ENCODE assay signal across 8 mouse cellular contexts in the genomic region with DNA sequence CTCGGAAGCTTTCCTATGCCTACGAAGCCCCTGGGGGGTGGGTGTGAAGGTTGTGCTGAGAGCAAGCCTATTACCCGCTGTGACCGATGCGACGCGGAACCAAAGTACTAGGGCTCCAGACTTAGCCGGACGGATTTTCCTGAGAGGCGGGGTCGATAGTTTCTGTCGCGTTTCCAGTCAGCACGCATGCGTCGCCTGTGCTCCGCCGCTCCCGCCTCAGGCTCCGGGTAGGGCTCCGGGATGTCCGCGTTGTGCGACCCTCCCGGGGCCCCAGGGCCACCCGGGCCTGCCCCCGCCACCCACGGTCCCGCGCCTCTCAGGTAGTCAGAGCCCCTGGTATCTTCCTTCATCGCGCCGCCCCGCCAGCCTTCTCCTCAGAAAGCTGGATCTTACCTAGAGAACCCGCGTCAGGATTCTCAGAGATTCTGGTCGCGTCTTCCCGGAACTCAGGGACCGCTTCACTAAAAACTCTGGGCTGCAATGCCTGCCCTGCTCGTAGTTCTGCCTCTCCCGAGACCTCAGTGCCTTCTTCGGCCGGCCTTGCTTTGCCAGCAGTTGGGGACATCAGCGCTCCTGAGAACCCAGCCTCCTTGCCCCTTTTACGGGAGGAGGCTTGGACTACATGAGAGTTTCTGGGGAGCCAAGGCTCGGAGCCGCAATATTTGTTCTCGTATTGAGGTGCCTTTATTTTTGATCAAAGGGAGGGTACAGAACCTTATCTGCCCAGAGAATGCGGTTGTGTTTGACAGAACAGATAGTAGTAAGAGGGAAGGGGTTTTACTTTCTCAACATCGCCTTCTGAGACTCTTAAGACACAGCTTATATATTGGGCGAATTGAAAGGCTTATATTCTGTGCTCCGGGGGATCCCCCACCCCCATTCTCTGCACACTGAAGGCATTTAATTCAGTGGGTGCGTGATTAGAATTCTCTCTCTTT. TPM values are rescaled to one million over a fixed set of nuclear protein-coding genes. Genes with fewer than 3 reads are reported as not detected.
DNase-seq lines count a peak whose midpoint lies in the region; ATAC-seq and TF ChIP-seq lines count a peak whose summit lies in the region.

A gene (plus strand): TSS at position 177 of the 938 bp plus-strand sequence.

- H3K27ac ChIP-seq in hindbrain, postnatal 0 days: peak within 1 kb of the TSS; percentile 84
- H3K27ac ChIP-seq in left cerebral cortex, adult 2 months: peak within 1 kb of the TSS; percentile 81

- no peak for TF ChIP-seq CTCF in hindbrain, postnatal 0 days (IDR thresholded peaks at IDR 0.05; ENCODE audit: low read depth)
- no peak for TF ChIP-seq CTCF in left cerebral cortex, adult 2 months (IDR thresholded peaks at IDR 0.05)

- peak within 1 kb of the TSS; percentile 97 for H3K4me2 ChIP-seq in hindbrain, postnatal 0 days (ENCODE audit: low read depth, low read length)

- intact Hi-C loops in left cerebral cortex, adult 2 months (cut with DNase I): no loop called here

- peak; percentile 53 for ATAC-seq in common myeloid progenitor, adult 5-6 weeks (replicated peaks; ENCODE audit: low read depth, poor library complexity, severe bottlenecking)
- peak; percentile 74 for ATAC-seq in hindbrain, postnatal 0 days
- peak; percentile 61 for ATAC-seq in megakaryocyte, adult 5-6 weeks (ENCODE audit: poor library complexity, severe bottlenecking)

- H3K4me3 ChIP-seq in hindbrain, postnatal 0 days (ENCODE audit: low read length): peak within 1 kb of the TSS; percentile 82
- H3K4me3 ChIP-seq in left cerebral cortex, adult 2 months: peak within 1 kb of the TSS; percentile 56

- H3K9ac ChIP-seq in hindbrain, postnatal 0 days (replicated peaks; ENCODE audit: low read length): peak within 1 kb of the TSS; percentile 89

- 3% methylated on average over 54 of the region's 54 CpGs for WGBS in hindbrain, postnatal 0 days

- 0 out of 2 replicates have a peak, but pooled peaks cover 6% of the 10 kb centered on the region for H3K36me3 ChIP-seq in hindbrain, postnatal 0 days (ENCODE audit: insufficient read depth, low read length)

- H3K4me1 ChIP-seq in hindbrain, postnatal 0 days (ENCODE audit: insufficient read depth, low read length): peaks cover 6% of the 10 kb centered on the region; the same call in 1 of the 2 replicates

- DNase-seq in adipocyte (ENCODE audit: low spot score): peak; percentile 93
- DNase-seq in gastrocnemius, adult 8-10 months (ENCODE audit: low spot score in 2 of 2): peak; percentile 66 to 70
- peak; percentile 92 for DNase-seq in hindbrain, postnatal 0 days (ENCODE audit: low spot score)
- peak; percentile 85 to 88 for DNase-seq in left cerebral cortex, adult 2 months (ENCODE audit: extremely low spot score in 1 of 2, low spot score in 2 of 2)
- DNase-seq in right cerebral cortex, adult 18-20 months: peak; percentile 86
- peak; percentile 84 for DNase-seq in urinary bladder, postnatal 14 days (ENCODE audit: low spot score)

- H3K27me3 ChIP-seq in hindbrain, postnatal 0 days (ENCODE audit: insufficient read depth, low read length): no peaks in the 10 kb centered on the region

- H3K9me3 ChIP-seq in hindbrain, postnatal 0 days (ENCODE audit: low read length): no peaks in the 10 kb centered on the region

RNA-seq across cellular contexts. Expression of the gene that starts here (rescaled TPM):
- 10.5 and 18.5 TPM in 2 replicates for total RNA-seq in common myeloid progenitor, adult 5-6 weeks (2017)
- total RNA-seq in gastrocnemius, adult 8-10 months (2022): 10 to 100 TPM; 10.3 to 13.0 (median 11.3) TPM
- total RNA-seq in hindbrain, postnatal 0 days (2014; rRNA removed): 40.8 and 46.3 TPM in 2 replicates
- polyA plus RNA-seq in hindbrain, postnatal 0 days (2015; fragmentation: Nextera tagmentation; extraction: Ambion mirVana): 23.2 and 23.8 TPM in 2 replicates
- total RNA-seq in left cerebral cortex, adult 2 months (2021): 10 to 100 TPM; 21.7 to 22.9 TPM
- total RNA-seq in megakaryocyte, adult 5-6 weeks (2015): 9.1 and 9.3 TPM in 2 replicates
- total RNA-seq in megakaryocyte, adult 5-6 weeks (2017): 10.2 and 11.3 TPM in 2 replicates

Comparison
In these comparisons a context has a peak if more than half of its experiments do, and no peak if none do; other contexts are left out.
1. Peak in every context shown above with its lines: DNase-seq, ATAC-seq, H3K4me3 ChIP-seq and H3K27ac ChIP-seq.